Mouse (Mus musculus): ENCODE data around the gene Ranbp3l. TPM values are rescaled to one million over a fixed set of nuclear protein-coding genes. Genes with fewer than 3 reads are reported as not detected.
"Not testable (repeated sequence)": the region's sequence is repeated elsewhere in the genome, so short reads cannot be mapped to it uniquely, and the experiment has no call there.

Gene Ranbp3l
- total RNA-seq (2021), result not detected
- long read RNA-seq, experiment 1, partial matches to known transcripts, result 0 of 1 reads
- long read RNA-seq, experiment 1, other reads (novel, unspliced or antisense), result 1 of 1 reads
- long read RNA-seq, experiment 2, result 0 reads

- DNase-seq, result peak in 1 of 2 experiments; percentile 11
- intact Hi-C loops (cut with DNase I), result no loop called here
Observed at GRCm38 (mm10) chr15:8967573-8968228, at the start of gene Ranbp3l. Ranbp3l (plus strand) TSS chr15:8967949.

- intact Hi-C loops (cut with DNase I), result no loop called here
- no peak for DNase-seq
Observed at GRCm38 (mm10) chr15:8930061-8930460, 37.7 kb upstream of the Ranbp3l start.

GRCm38 (mm10) chr15:8936911-8937310, 30.8 kb upstream of the Ranbp3l start:
- intact Hi-C loops (cut with DNase I), result no loop called here
- DNase-seq, result no peak

- intact Hi-C loops (cut with DNase I), result no loop called here
Observed at GRCm38 (mm10) chr15:8940861-8941260, 26.9 kb upstream of the Ranbp3l start.

GRCm38 (mm10) chr15:8950856-8951255, 16.9 kb upstream of the Ranbp3l start:
- intact Hi-C loops (cut with DNase I), result no loop called here
- no peak for DNase-seq

More at GRCm38 (mm10) chr15:8940861-8941260, 26.9 kb upstream of the Ranbp3l start:
- no peak for DNase-seq

GRCm38 (mm10) chr15:8963323-8963722, 4.4 kb upstream of the Ranbp3l start:
- intact Hi-C loops (cut with DNase I), result no loop called here
- peak in 1 of 2 experiments; percentile 2 for DNase-seq

GRCm38 (mm10) chr15:8968229-8968595, 463 bp downstream of the Ranbp3l start:
- intact Hi-C loops (cut with DNase I), result no loop called here
- DNase-seq, result no peak

- DNase-seq, result no peak
- intact Hi-C loops (cut with DNase I), result no loop called here
Observed at GRCm38 (mm10) chr15:8969061-8969635, 1.4 kb downstream of the Ranbp3l start.

- intact Hi-C loops (cut with DNase I), result no loop called here
- DNase-seq, result no peak
Observed at GRCm38 (mm10) chr15:8991211-8991610, 23.5 kb downstream of the Ranbp3l start.

- intact Hi-C loops (cut with DNase I), result no loop called here
- no peak for DNase-seq
Observed at GRCm38 (mm10) chr15:8991859-8992838, 24.4 kb downstream of the Ranbp3l start.

- intact Hi-C loops (cut with DNase I), result no loop called here
- no peak for DNase-seq
Observed at GRCm38 (mm10) chr15:8994608-8995277, 27.0 kb downstream of the Ranbp3l start.

- intact Hi-C loops (cut with DNase I), result no loop called here
Observed at GRCm38 (mm10) chr15:8995490-8995889, 27.7 kb downstream of the Ranbp3l start.

GRCm38 (mm10) chr15:9002762-9003161, 35.0 kb downstream of the Ranbp3l start:
- no peak for DNase-seq
- intact Hi-C loops (cut with DNase I), result no loop called here

More at GRCm38 (mm10) chr15:8995490-8995889, 27.7 kb downstream of the Ranbp3l start:
- no peak for DNase-seq

- no peak for DNase-seq
- intact Hi-C loops (cut with DNase I), result no loop called here
Observed at GRCm38 (mm10) chr15:9009196-9009595, 41.4 kb downstream of the Ranbp3l start.

- intact Hi-C loops (cut with DNase I), result no loop called here
- DNase-seq, result no peak
Observed at GRCm38 (mm10) chr15:9014541-9014940, 46.8 kb downstream of the Ranbp3l start.

- DNase-seq; intact Hi-C loops (cut with DNase I): not testable (repeated sequence)
Observed at GRCm38 (mm10) chr15:9015496-9015895, 47.7 kb downstream of the Ranbp3l start.

GRCm38 (mm10) chr15:9055704-9056103, 88.0 kb downstream of the Ranbp3l start:
- no peak for DNase-seq
- intact Hi-C loops (cut with DNase I), result no loop called here

- intact Hi-C loops (cut with DNase I), result no loop called here
- DNase-seq, result no peak
Observed at GRCm38 (mm10) chr15:9059856-9060255, 92.1 kb downstream of the Ranbp3l start.

- no peak for DNase-seq
- intact Hi-C loops (cut with DNase I), result no loop called here
Observed at GRCm38 (mm10) chr15:9061150-9061882, 93.6 kb downstream of the Ranbp3l start.

GRCm38 (mm10) chr15:9068881-9069280, 101.1 kb downstream of the Ranbp3l start:
- intact Hi-C loops (cut with DNase I), result no loop called here
- DNase-seq, result no peak
